8 mouse cellular contexts compared by ENCODE assay signal in the genomic region with DNA sequence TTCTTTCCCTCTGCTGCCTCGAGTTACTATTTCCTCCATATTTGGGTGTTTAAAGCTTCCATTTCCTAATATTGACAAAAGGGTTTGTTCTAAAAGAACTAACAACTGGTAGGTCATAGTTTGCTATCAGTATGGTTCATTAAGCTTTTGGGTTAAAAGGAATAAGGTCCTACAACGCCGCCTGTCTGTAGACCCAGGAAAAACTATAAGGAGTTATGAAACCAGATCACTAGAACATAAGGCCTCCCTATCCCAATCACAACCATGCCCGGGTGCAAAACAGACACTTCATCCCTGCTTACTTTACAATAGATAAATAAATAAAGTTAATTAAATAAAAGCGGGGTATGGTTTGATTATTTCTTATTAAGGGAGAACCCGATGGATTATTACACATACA. TPM values are rescaled to one million over a fixed set of nuclear protein-coding genes. Genes with fewer than 3 reads are reported as not detected.
DNase-seq lines count a peak whose midpoint lies in the region; TF ChIP-seq lines count a peak whose summit lies in the region.

No protein-coding gene starts in this region.

- peaks cover 20% of the 10 kb centered on the region for H3K36me3 ChIP-seq in embryonic facial prominence, embryonic 10.5 days (replicated peaks)
- peaks cover 27% of the 10 kb centered on the region for H3K36me3 ChIP-seq in midbrain, embryonic 10.5 days
- peaks cover 1% of the 10 kb centered on the region; the same call in 1 of the 2 replicates for H3K36me3 ChIP-seq in spleen, adult 2 months (ENCODE audit: control insufficient read depth, insufficient read depth, low read length)

- TF ChIP-seq CTCF in spleen, adult 2 months (IDR thresholded peaks at IDR 0.05; ENCODE audit: extremely low read depth, insufficient read depth, insufficient read length, insufficient replicate concordance), result no peak

- WGBS in embryonic facial prominence, embryonic 10.5 days, result 6% methylated on average over 6 of the region's 6 CpGs
- WGBS in midbrain, embryonic 10.5 days, result 7% methylated on average over 6 of the region's 6 CpGs
- 2% methylated on average over 6 of the region's 6 CpGs for WGBS in spleen, adult 2 months

- peak overlapping the region; percentile 98 for H3K4me3 ChIP-seq in embryonic facial prominence, embryonic 10.5 days
- peak overlapping the region; percentile 92 for H3K4me3 ChIP-seq in midbrain, embryonic 10.5 days
- H3K4me3 ChIP-seq in spleen, adult 2 months (ENCODE audit: extremely low read depth, insufficient read depth, insufficient read length), result no peak overlapping the region; the same call in 1 of the 2 replicates

- peaks cover 19% of the 10 kb centered on the region for H3K4me1 ChIP-seq in embryonic facial prominence, embryonic 10.5 days
- peaks cover 25% of the 10 kb centered on the region for H3K4me1 ChIP-seq in midbrain, embryonic 10.5 days
- H3K4me1 ChIP-seq in spleen, adult 2 months (ENCODE audit: control insufficient read depth, insufficient read depth, insufficient read length), result no peaks in the 10 kb centered on the region; the same call in 1 of the 2 replicates

- intact Hi-C loops in left cerebral cortex, postnatal 36 days (cut with DNase I), result loop anchor here (5.0 kb wide), 1 partner anchor 72 kb away; no protein-coding TSS in a partner anchor

- H3K9me3 ChIP-seq in embryonic facial prominence, embryonic 10.5 days, result no peaks in the 10 kb centered on the region
- no peaks in the 10 kb centered on the region for H3K9me3 ChIP-seq in midbrain, embryonic 10.5 days (replicated peaks)

- no peak for TF ChIP-seq POLR2A in spleen, adult 2 months (IDR thresholded peaks at IDR 0.05; ENCODE audit: low read depth, low read length)

- peak; percentile 60 for DNase-seq in urinary bladder, postnatal 25 days (ENCODE audit: low spot score)
- no peak for DNase-seq in urinary bladder, postnatal 10 days (ENCODE audit: low spot score)
- DNase-seq in embryonic facial prominence, embryonic 10.5 days (ENCODE audit: low spot score), result peak; percentile 27
- DNase-seq in heart, adult 11 months, result peak; percentile 96
- DNase-seq in kidney, adult 11 months, result peak; percentile 80
- DNase-seq in left cerebral cortex, postnatal 36 days (ENCODE audit: low spot score in 2 of 2), result peak; percentile 50 to 65
- peak; percentile 20 for DNase-seq in midbrain, embryonic 10.5 days (ENCODE audit: low spot score)
- DNase-seq in spleen, adult 2 months (ENCODE audit: low read depth in 1 of 2, low spot score in 2 of 2), result peak; percentile 55 to 64

- H3K27ac ChIP-seq in embryonic facial prominence, embryonic 10.5 days (replicated peaks), result peak overlapping the region; percentile 99
- peak overlapping the region; percentile 99 for H3K27ac ChIP-seq in midbrain, embryonic 10.5 days (replicated peaks)
- no peak overlapping the region for H3K27ac ChIP-seq in spleen, adult 2 months (ENCODE audit: insufficient read depth, low read length)

- H3K27me3 ChIP-seq in embryonic facial prominence, embryonic 10.5 days (replicated peaks; ENCODE audit: low read depth, poor library complexity, severe bottlenecking), result no peaks in the 10 kb centered on the region
- H3K27me3 ChIP-seq in midbrain, embryonic 10.5 days (ENCODE audit: low read depth, poor library complexity, severe bottlenecking), result no peaks in the 10 kb centered on the region
- no peaks in the 10 kb centered on the region for H3K27me3 ChIP-seq in spleen, adult 2 months (ENCODE audit: control insufficient read depth, insufficient read depth, low read length)

RNA-seq across cellular contexts. Expression of gene Ankrd17, which starts 1.9 kb away (rescaled TPM):
- polyA plus RNA-seq in embryonic facial prominence, embryonic 10.5 days (2016; fragmentation: Nextera tagmentation; extraction: Ambion mirVana), result 26.3 and 26.8 TPM in 2 replicates
- total RNA-seq in left cerebral cortex, postnatal 36 days (2021), result 100 to 1,000 TPM in 1 of 2 experiments, 10 to 100 TPM in 1; 99.3 to 127 TPM
- polyA plus RNA-seq in midbrain, embryonic 10.5 days (2016; fragmentation: Nextera tagmentation; extraction: Ambion mirVana), result 22.7 and 23.1 TPM in 2 replicates
- polyA plus RNA-seq in spleen, adult 2 months (2012; rRNA removed), result 15.1 and 15.4 TPM in 2 replicates

RNA-seq across cellular contexts. Expression of gene Gm9958, which starts 2.5 kb away (rescaled TPM):
- 5.2 and 5.3 TPM in 2 replicates for polyA plus RNA-seq in embryonic facial prominence, embryonic 10.5 days (2016; fragmentation: Nextera tagmentation; extraction: Ambion mirVana)
- 1 to 10 TPM in 1 of 2 experiments, under 1 TPM in 1; 0.74 to 2.4 TPM for total RNA-seq in left cerebral cortex, postnatal 36 days (2021)
- 8.2 and 9.2 TPM in 2 replicates for polyA plus RNA-seq in midbrain, embryonic 10.5 days (2016; fragmentation: Nextera tagmentation; extraction: Ambion mirVana)
- polyA plus RNA-seq in spleen, adult 2 months (2012; rRNA removed), result 0.54 and 0.79 TPM in 2 replicates
